Mouse (Mus musculus) frontal cortex, adult 2 months (tissue): Measurements from ENCODE around the gene Hook2. TPM values are rescaled to one million over a fixed set of nuclear protein-coding genes. Genes with fewer than 3 reads are reported as not detected.

Experiments used
- DNase-seq, 2 experiments: peaks; one replicate each; pipeline ENCODE4 v3.0.0; 2022; ENCODE audit warnings: low spot score in 1 of 2; ENCODE audit errors: extremely low spot score in 1 of 2
- polyA plus RNA-seq: library from polyadenylated mRNA; depleted of rRNA; stranded (reverse); fragments of >200 nt; gene quantifications from 2 replicates; pipeline ENCODE4 v1.2.3, GENCODE M21; 2012

The Hook2 gene
- polyA plus RNA-seq, 1 experiment = 26.0 TPM

DNA sequence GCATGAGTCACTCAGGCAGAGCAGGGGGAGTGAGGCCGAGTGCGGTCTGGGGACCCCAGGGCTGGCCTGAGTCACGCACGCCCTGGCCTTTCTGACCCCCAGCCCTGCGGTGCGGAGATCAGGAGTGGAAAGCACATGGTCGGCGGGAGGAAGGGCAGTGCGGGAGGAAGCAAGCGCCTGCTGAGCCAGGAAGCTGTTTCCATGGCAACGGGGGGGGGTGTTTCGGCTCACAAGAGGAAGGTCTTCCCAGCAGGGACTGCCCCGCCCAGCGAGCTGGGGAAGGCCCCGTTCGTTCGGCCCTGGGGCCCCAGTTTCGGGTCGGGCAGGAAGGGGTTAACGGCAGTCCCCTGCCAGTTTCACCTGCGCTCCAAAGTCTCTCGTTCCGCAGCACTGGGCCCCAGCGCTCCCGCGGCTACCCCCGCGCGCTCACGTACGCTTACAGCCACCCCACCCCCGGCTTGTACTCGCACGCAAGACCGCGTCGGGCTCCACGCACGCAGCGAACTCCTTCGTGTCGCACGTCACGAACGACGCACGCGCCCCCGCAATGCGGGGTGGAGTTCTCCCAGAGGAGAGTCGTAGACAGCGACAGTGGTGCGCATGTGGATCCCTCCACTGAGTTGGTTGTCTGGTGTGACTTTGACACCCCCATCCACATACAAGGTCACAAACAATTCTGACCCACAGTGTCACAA is 4.6 kb upstream of the Hook2 start:
- peak; percentile 92 to 96 for DNase-seq

DNA sequence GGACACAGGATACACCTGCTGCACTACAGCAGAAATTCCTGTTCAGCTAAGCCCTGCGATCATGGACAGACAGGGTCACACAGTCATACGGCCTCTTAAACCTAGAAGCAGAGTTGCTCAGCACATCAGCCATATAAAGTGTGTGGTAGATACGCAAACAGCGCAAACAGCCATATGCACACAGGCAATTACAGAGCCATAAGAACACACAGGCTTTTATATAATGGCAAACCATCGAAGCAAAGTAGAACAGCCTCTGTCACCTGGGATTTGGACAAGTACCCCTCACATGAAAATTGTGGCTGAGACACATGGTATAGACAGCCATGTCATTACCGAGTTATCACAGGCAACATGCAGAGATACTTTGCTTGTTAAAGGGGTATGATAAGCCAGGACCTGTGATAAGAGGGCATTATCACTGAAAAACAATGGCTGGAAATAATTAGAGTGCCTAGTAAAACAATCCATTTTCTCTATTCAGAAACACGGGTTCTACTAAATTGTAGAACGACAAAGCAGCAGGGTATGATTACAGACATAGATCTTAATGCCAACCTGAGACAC is 3.9 kb upstream of the Hook2 start:
- DNase-seq = no peak

GRCm38 (mm10) chr8:84987388-84987787 is 3.0 kb upstream of the Hook2 start:
- no peak for DNase-seq

GRCm38 (mm10) chr8:84987903-84988302 is 2.5 kb upstream of the Hook2 start:
- no peak for DNase-seq

- DNase-seq = no peak
Observed at GRCm38 (mm10) chr8:84989311-84989731, 1.1 kb upstream of the Hook2 start.

DNA sequence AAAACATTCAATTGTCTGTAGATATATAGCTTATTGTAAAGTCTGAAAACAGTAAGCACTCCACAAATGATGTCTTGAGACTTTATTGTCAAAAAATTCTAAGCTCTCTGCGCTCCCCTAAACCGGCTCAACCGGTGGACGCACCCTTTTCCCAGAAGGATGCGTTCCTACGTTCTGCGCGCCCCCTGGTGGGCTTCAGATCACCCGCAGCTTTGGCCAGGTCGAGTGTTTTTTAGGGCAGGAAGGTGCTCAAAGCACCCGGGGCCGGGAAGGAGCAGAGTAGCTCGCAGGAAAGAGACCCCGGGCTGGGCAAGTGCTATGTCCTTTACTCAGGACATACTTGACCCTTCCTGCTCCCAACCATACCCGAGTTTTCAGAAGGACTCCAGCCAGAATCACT is 593 bp upstream of the Hook2 start:
- DNase-seq = peak; percentile 77 to 94

DNA sequence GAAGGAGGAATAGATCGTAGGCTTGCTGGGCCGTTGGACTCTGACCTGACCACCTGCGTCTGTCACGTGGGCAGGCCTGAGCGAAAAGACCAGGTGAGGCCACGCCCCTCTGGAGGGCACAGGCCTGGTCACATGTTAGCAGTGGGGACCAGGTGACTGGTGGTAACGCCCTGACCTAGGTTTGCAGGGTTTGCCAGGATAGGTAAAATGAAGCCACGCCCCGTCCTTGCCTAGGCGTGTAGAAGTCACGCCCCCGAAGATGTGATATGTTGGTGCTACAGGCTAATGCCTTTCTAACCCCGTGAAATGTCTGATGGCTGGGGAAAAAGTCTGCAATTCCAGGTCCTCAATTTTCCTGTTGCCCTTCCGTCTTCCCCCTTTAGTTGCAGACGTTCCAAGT is 433 bp downstream of the Hook2 start:
- DNase-seq = no peak

DNA sequence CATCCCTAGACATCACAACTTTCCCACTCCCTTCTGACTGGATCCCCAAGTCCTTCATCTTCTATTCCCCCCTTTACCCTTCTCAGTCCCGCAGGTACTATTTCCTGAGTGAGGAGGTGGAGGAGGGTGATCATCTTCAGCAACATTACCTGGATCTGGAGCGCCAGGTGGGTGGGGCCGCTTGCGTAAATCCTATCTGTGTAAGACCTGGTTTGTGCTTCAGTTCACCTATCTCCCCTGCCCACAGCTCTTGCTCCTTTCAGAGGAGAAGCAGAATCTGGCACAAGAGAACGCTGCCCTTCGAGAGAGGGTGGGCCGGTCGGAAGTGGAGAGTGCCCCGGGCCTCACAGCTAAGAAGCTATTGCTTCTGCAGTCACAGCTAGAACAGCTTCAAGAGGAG is 4.0 kb downstream of the Hook2 start:
- no peak for DNase-seq

DNA sequence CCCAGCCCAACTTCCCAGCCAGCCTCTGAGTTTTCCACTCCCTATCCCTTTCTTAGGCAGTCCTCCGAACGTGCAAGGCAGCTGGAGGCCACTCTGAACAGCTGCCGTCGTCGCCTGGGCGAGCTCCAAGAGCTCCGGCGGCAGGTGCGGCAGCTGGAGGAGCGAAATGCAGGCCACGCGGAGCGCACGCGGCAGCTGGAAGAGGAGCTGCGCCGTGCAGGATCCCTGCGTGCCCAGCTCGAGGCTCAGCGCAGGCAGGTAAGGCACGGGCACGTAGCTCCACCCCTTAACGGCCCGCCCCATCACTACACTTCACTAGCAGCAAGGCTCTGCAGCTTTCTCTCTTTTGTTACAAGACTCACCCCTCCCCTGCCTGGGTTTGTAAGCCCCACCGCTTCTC is 5.3 kb downstream of the Hook2 start:
- DNase-seq = no peak

GRCm38 (mm10) chr8:84996978-84997377 is 6.6 kb downstream of the Hook2 start:
- no peak for DNase-seq

GRCm38 (mm10) chr8:84997649-84998295 is 7.4 kb downstream of the Hook2 start:
- peak; percentile 81 to 97 for DNase-seq

- no peak for DNase-seq
Observed at GRCm38 (mm10) chr8:85007686-85008085, 17.3 kb downstream of the Hook2 start.

DNA sequence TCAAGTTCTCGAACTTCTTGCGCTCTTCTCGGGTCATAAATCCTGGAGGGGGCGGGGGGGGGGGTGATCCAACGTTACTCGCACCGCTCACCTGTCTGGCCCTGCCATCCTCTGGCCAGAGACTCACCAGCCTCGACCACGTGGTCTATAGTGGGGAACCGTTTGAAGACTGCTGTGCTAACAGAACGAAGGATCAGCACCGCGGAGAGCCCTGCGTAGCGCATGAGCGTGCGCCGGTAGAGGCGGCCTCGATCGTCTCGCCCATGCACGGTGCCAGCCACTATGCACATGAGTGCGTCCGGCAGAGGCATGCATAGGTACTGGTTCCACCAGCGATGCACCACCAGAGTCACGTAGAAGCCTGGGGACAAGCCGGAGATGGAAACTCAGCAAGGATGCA is 20.8 kb downstream of the Hook2 start:
- DNase-seq = no peak

DNA sequence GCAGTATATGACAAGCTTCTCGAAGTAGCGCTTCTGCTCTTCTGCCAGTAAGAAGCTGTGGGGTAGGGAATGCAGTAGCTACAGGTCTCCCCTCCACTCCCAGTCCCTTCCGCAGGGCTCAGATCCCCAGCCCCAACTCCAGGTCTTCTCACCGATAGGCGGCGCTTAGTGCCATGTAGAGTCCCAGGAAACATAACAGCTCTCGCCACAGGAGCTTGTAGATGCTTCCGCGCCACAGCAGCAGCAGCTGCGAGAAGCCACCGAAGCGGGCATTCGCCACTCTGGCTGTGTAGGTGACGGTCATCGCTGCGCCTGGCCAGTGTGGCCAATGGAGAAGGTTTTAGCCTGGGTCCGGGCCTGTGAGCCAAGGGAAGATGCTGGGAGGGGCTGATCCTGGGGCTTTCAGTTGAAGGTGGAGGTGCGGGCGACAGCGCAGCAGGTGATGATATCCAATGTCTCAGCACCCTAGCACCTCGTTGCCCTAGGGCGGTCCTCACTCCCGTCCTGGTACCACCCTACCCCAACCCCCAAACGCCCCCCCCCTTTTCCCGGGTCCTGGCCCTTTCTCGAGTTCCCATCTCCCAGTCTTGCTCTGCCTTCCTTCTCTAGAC is 22.9 kb downstream of the Hook2 start:
- DNase-seq = peak; percentile 56 to 83

- no peak for DNase-seq
Observed at GRCm38 (mm10) chr8:85014431-85014830, 24.0 kb downstream of the Hook2 start, which contains the start of gene Best2. Gene Best2 (minus strand): TSS chr8:85014531.

DNA sequence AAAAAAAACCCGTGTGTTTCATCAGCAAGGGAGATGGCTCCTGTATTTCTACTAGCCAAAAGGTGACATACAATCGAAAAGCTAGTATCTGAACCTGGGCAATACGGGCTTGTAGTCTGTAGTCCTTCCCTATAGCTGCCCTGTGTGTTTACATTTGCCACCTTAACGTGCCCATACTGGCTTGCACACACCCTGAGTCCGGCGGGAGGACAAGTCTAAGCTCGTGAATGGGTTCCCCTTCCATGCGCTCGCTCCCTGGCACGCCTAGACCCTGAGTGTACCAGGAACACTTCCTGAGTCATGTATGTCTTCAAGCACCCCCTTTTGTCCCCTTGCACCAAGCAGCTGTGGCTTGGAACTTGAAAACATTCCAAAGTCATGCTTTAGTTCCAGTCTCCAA is 26.3 kb downstream of the Hook2 start:
- DNase-seq = no peak

GRCm38 (mm10) chr8:85017209-85017608 is 26.8 kb downstream of the Hook2 start:
- DNase-seq = no peak

- DNase-seq = no peak
Observed at GRCm38 (mm10) chr8:85021514-85022055, 31.2 kb downstream of the Hook2 start.

GRCm38 (mm10) chr8:85023846-85024245 is 33.4 kb downstream of the Hook2 start:
- no peak for DNase-seq

DNA sequence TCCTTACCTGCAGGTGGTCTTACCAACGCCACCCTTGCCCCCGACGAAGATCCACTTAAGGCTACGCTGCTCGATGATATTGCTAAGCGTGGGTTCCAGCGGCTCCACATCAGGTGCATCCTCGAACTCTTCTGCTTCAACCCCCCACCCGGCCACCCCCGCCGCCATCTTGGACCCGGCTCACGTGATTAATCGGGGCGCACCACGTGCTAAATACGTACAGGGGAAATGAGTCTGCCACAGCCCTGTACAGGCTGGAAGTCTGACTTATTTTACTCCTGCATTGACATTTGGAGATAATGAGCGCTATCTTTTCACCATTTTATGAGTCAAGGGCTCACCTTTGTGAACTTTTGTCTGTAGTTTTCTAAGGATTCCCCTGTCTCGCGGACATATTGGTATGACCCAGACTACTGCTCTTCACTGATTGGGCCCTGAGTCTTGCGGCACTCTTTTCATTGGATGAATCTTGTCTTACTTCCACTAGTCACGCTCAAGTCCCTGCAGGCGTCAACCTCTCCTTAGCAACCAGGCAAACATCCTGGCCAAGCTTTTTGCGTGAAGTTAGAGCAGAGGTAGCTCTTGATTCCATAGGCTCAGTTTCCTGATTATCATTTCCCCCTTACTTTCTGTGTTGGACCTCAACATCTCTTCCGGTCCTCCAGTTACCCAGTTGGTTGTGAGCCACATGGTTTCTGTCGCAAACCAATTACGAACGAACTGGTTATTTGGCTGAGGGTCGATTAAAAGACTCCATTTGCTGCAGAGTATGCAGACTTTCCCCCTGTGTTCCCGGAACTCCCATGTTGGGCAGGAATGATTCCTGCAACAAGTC is 34.9 kb downstream of the Hook2 start, which contains the start of gene Asna1:
Gene Asna1 (minus strand): TSS at position 184 of the 835 bp plus-strand sequence.
- DNase-seq = peak; percentile 91
